Mouse (Mus musculus) CH12.LX (cell line): Measurements from ENCODE around the gene C130050O18Rik. TPM values are rescaled to one million over a fixed set of nuclear protein-coding genes. Genes with fewer than 3 reads are reported as not detected.

ENCODE experiments used
- DNase-seq: peaks from one replicate; pipeline ENCODE4 v3.0.0-alpha.2; 2013; ENCODE audit errors: extremely low read depth
- H3K27ac ChIP-seq: 2 replicates; pipeline ENCODE4 v1.5.1; 2012; ENCODE audit warnings: low read depth, mild to moderate bottlenecking, control low read depth, moderate library complexity; ENCODE audit not compliant: insufficient read depth
- H3K27me3 ChIP-seq: replicated peaks from 2 replicates; pipeline ENCODE3; 2012; ENCODE audit warnings: inconsistent platforms
- H3K36me3 ChIP-seq, 2 experiments: replicated peaks in 1 of 2; 2 replicates each; pipeline versions ENCODE3 to v1.6.1; 2012; ENCODE audit warnings: inconsistent platforms in 1 of 2, low read length in 1 of 2, mild to moderate bottlenecking in 1 of 2, mixed read lengths in 1 of 2, moderate library complexity in 1 of 2; ENCODE audit not compliant: control insufficient read depth in 1 of 2, insufficient read depth in 1 of 2
- H3K4me1 ChIP-seq, 2 experiments: 2 replicates each; pipeline ENCODE4 v1.6.1; 2012; ENCODE audit warnings: inconsistent platforms in 1 of 2, moderate library complexity in 1 of 2; ENCODE audit not compliant: insufficient read depth in 2 of 2, control insufficient read depth in 1 of 2
- H3K4me2 ChIP-seq: 2 replicates; pipeline ENCODE4 v1.6.1; 2012; ENCODE audit warnings: low read depth, mild to moderate bottlenecking, control low read depth; ENCODE audit not compliant: poor library complexity, insufficient read depth, severe bottlenecking
- H3K4me3 ChIP-seq, 3 experiments: fragments of 150-350 bp in 1 of 3; sonication (generic) in 1 of 3; replicated peaks in 1 of 3; 2 replicates each; pipeline versions ENCODE3 to v1.5.1; 2011 to 2012; ENCODE audit warnings: low read depth in 2 of 3, low read length in 2 of 3, mild to moderate bottlenecking in 2 of 3, moderate library complexity in 2 of 3, control low read depth in 1 of 3, improper control_type of control experiment in 1 of 3, inconsistent platforms in 1 of 3, mixed read lengths in 1 of 3; ENCODE audit not compliant: poor library complexity in 1 of 3
- H3K79me2 ChIP-seq: replicated peaks from 2 replicates; pipeline ENCODE4 v1.6.1; 2012; ENCODE audit warnings: mild to moderate bottlenecking, moderate library complexity; ENCODE audit not compliant: control insufficient read depth, poor library complexity, insufficient read depth, severe bottlenecking; ENCODE audit errors: extremely low read depth
- H3K9ac ChIP-seq: 2 replicates; pipeline ENCODE4 v1.6.1; 2012; ENCODE audit warnings: low read depth, mild to moderate bottlenecking, control low read depth, moderate library complexity; ENCODE audit not compliant: insufficient read depth
- H3K9me3 ChIP-seq: replicated peaks from 2 replicates; pipeline ENCODE3; 2012; ENCODE audit warnings: low read length, inconsistent platforms, mixed read lengths
- CHD1 ChIP-seq: IDR thresholded peaks from 2 replicates; pipeline ENCODE4 v1.6.1; 2012; ENCODE audit warnings: low read depth, low read length, improper control_type of control experiment, inconsistent platforms
- CHD2 ChIP-seq: IDR thresholded peaks from 2 replicates; pipeline ENCODE4 v1.6.1; 2011; ENCODE audit warnings: low read length, improper control_type of control experiment
- CTCF ChIP-seq, 2 experiments: IDR thresholded peaks in 1 of 2; conservative IDR thresholded peaks in 1 of 2; 2 replicates each; pipeline ENCODE4 v1.5.1; 2011 to 2012; ENCODE audit warnings: low read depth in 2 of 2, low read length in 2 of 2, improper control_type of control experiment in 1 of 2, inconsistent platforms in 1 of 2, mild to moderate bottlenecking in 1 of 2, moderate library complexity in 1 of 2
- E2F4 ChIP-seq: IDR thresholded peaks from 2 replicates; pipeline ENCODE4 v1.6.1; 2011; ENCODE audit warnings: low read depth, low read length, improper control_type of control experiment; ENCODE audit not compliant: insufficient replicate concordance
- ELF1 ChIP-seq: IDR thresholded peaks from 2 replicates; pipeline ENCODE4 v1.6.1; 2014; ENCODE audit warnings: low read depth, mild to moderate bottlenecking, inconsistent platforms, low read length, improper control_type of control experiment
- EP300 ChIP-seq: IDR thresholded peaks from 2 replicates; pipeline ENCODE4 v1.6.1; 2011; ENCODE audit warnings: low read length, improper control_type of control experiment
- ETS1 ChIP-seq: conservative IDR thresholded peaks from 2 replicates; pipeline ENCODE4 v1.6.1; 2012; ENCODE audit warnings: low read depth, mild to moderate bottlenecking, inconsistent platforms, low read length, improper control_type of control experiment, moderate library complexity
- GABPA ChIP-seq: IDR thresholded peaks from 2 replicates; pipeline ENCODE4 v1.6.1; 2012; ENCODE audit warnings: low read depth, low read length, improper control_type of control experiment, inconsistent platforms; ENCODE audit not compliant: insufficient replicate concordance
- HCFC1 ChIP-seq: IDR thresholded peaks from 2 replicates; pipeline ENCODE4 v1.6.1; 2012; ENCODE audit warnings: low read depth, mild to moderate bottlenecking, inconsistent platforms, low read length, improper control_type of control experiment
- JUN ChIP-seq: IDR thresholded peaks from 2 replicates; pipeline ENCODE4 v1.6.1; 2011; ENCODE audit warnings: low read depth, mild to moderate bottlenecking, low read length, improper control_type of control experiment, moderate library complexity; ENCODE audit not compliant: insufficient read depth
- JUND ChIP-seq: conservative IDR thresholded peaks from 2 replicates; pipeline ENCODE4 v1.6.1; 2011; ENCODE audit warnings: low read depth, low read length, improper control_type of control experiment
- MAFK ChIP-seq: IDR thresholded peaks from 2 replicates; pipeline ENCODE4 v1.6.1; 2011; ENCODE audit warnings: low read length, improper control_type of control experiment; ENCODE audit not compliant: insufficient replicate concordance
- MAX ChIP-seq: IDR thresholded peaks from 2 replicates; pipeline ENCODE4 v1.6.1; 2011; ENCODE audit warnings: low read length, improper control_type of control experiment
- MAZ ChIP-seq: IDR thresholded peaks from 2 replicates; pipeline ENCODE4 v1.6.1; 2012; ENCODE audit warnings: low read depth, mild to moderate bottlenecking, inconsistent platforms, low read length, improper control_type of control experiment, moderate library complexity
- MXI1 ChIP-seq: IDR thresholded peaks from 2 replicates; pipeline ENCODE4 v1.6.1; 2011; ENCODE audit warnings: mild to moderate bottlenecking, low read depth, low read length, improper control_type of control experiment
- MYC ChIP-seq: IDR thresholded peaks from 2 replicates; pipeline ENCODE4 v1.6.1; 2011; ENCODE audit warnings: low read depth, mild to moderate bottlenecking, improper control_type of control experiment, low read length
- NRF1 ChIP-seq: IDR thresholded peaks from 2 replicates; pipeline ENCODE4 v1.6.1; 2014; ENCODE audit warnings: low read depth, mild to moderate bottlenecking, inconsistent platforms, low read length, improper control_type of control experiment, moderate library complexity
- POLR2AphosphoS2 ChIP-seq: IDR thresholded peaks from 2 replicates; pipeline ENCODE4 v1.6.1; 2011; ENCODE audit warnings: low read depth, low read length, improper control_type of control experiment
- SMC3 ChIP-seq: IDR thresholded peaks from 2 replicates; pipeline ENCODE4 v1.6.1; 2011; ENCODE audit warnings: low read depth, low read length, improper control_type of control experiment
- TBP ChIP-seq: conservative IDR thresholded peaks from 2 replicates; pipeline ENCODE4 v1.6.1; 2011; ENCODE audit warnings: low read depth, low read length, improper control_type of control experiment
- USF2 ChIP-seq: conservative IDR thresholded peaks from 2 replicates; pipeline ENCODE4 v1.6.1; 2011; ENCODE audit warnings: low read depth, low read length, improper control_type of control experiment
- ZKSCAN1 ChIP-seq: IDR thresholded peaks from 2 replicates; pipeline ENCODE4 v1.6.1; 2012; ENCODE audit warnings: low read depth, inconsistent platforms, low read length, improper control_type of control experiment, borderline replicate concordance
- ZMIZ1 ChIP-seq: IDR thresholded peaks from 2 replicates; pipeline ENCODE4 v1.6.1; 2012; ENCODE audit warnings: low read depth, mild to moderate bottlenecking, inconsistent platforms, low read length, improper control_type of control experiment
- ZNF384 ChIP-seq: IDR thresholded peaks from 2 replicates; pipeline ENCODE4 v1.6.1; 2012; ENCODE audit warnings: low read depth, low read length, improper control_type of control experiment, inconsistent platforms
- dilution Hi-C: fragments of 300-500 bp; cut with MboI; formaldehyde crosslinking; loops from 2 replicates; pipeline ENCODE4 v1.14.3; 2020; ENCODE audit warnings: low sequenced_read_pairs; ENCODE audit not compliant: extremely low pct_unique_long_range_greater_than_20kb, extremely low pct_ligation_motif_present
- in situ Hi-C: fragments of 300-500 bp; cut with MboI; formaldehyde crosslinking; loops from 3 replicates; pipeline ENCODE4 v1.14.3; 2019; ENCODE audit warnings: low sequenced_read_pairs, low pct_ligation_motif_present, low pct_unique_long_range_greater_than_20kb, mixed read lengths
- polyA plus RNA-seq: library from polyadenylated mRNA; unstranded; fragments of >175 nt; gene quantifications from 2 replicates; pipeline ENCODE4 v1.2.1, GENCODE M21; 2012; ENCODE audit warnings: low read depth; ENCODE audit not compliant: insufficient read length
- total RNA-seq, 2 experiments: library from RNA; depleted of rRNA; stranded (reverse); fragments of 300-350 nt in 1 of 2; fragments of >200 nt in 1 of 2; gene quantifications; 2 replicates each; pipeline ENCODE4 v1.2.3; 2012 to 2014

C130050O18Rik gene
- total and polyA plus RNA-seq, 3 experiments: 0.54 TPM; not detected in 2

DNA sequence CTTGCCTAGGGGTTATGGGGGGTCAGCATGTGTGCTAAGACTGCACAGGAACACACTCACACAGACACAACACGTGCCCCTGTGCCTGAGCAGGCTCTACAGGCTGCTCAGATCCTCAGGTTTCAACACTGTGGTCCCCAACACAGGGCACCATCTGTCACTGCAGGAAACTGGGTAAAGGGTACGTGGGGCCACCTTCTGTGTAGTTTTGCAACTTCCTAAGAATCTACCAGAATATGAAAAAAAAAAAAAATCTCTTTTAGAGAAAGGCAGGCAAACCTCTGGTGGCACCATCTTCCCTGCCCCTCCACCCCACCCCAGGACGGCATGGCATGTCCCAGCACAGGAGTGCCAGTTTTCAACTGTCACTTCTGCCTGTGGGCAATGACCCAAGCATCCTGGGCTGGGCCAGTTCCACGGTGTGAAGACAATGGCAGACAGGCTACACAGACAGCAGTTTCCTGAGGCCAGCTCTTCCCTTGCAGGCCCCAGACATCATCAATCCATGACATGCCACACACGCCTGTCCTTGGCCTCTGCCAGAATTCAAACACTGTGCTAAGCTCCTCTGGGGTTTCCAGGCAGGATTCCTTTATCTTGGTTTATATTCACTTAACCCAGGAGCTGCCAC lies 44.2 kb downstream of the C130050O18Rik start:
- Histone ChIP-seq H3K79me2 (no peaks in the 10 kb centered on the region), H3K9me3 (no peaks in the 10 kb centered on the region), H3K4me2 (no peak overlapping the region), H3K9ac (no peak overlapping the region), H3K27me3 (no peaks in the 10 kb centered on the region), H3K4me1 (peaks cover 4 to 25% of the 10 kb centered on the region in 2 experiments; a peak in 3 of 4 replicates), H3K4me3 (no peak overlapping the region), H3K27ac (no peak overlapping the region), H3K36me3 (peaks cover 4 to 74% of the 10 kb centered on the region in 2 experiments)
- DNase-seq: no peak
- in situ Hi-C loops: no loop called here
- dilution Hi-C loops: no loop called here
- no peak for TF ChIP-seq ETS1
- no peak for TF ChIP-seq POLR2AphosphoS2
- no peak for TF ChIP-seq TBP
- no peak for TF ChIP-seq SMC3
- no peak for TF ChIP-seq CHD2
- no peak for TF ChIP-seq CHD1
- TF ChIP-seq ZKSCAN1: no peak
- TF ChIP-seq ZMIZ1: no peak
- no peak for TF ChIP-seq ZNF384
- TF ChIP-seq USF2: no peak
- TF ChIP-seq MAZ: no peak
- no peak for TF ChIP-seq GABPA
- TF ChIP-seq MYC: no peak
- no peak for TF ChIP-seq HCFC1

DNA sequence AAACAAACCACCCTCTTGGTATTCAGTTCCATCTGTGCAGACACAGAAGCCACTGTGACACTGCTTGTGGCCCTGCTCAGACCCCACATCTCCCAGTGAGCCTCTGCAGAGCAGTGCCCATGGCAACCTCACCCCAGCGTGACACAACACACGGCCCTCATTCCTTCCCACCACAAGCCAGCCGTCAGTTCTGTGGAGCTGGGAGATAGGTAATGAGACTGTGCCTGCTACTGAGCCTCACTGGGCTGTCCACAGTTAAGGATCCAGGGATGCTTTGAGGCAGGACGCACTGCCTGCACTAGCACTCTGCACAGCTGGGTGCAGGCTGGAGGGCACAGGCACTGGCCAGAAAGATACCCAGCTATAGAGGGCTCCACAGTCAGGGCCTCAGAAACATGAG lies 44.8 kb downstream of the C130050O18Rik start:
- in situ Hi-C loops: loop anchor here (25.0 kb wide), 1 partner anchor 88 kb away; the partner anchor contains the start of genes Cox19 and Cyp2w1
- H3K36me3 ChIP-seq: peaks cover 4 to 77% of the 10 kb centered on the region in 2 experiments
- DNase-seq: no peak
- no peak overlapping the region for H3K4me2 ChIP-seq
- peaks cover 4 to 25% of the 10 kb centered on the region in 2 experiments; a peak in 3 of 4 replicates for H3K4me1 ChIP-seq
- TF ChIP-seq ELF1 (no peak), MAFK (no peak), JUND (no peak), CHD1 (no peak), JUN (no peak), ZKSCAN1 (no peak), CHD2 (no peak), ETS1 (no peak), MAX (no peak), EP300 (no peak), HCFC1 (no peak), E2F4 (no peak), NRF1 (no peak), SMC3 (no peak), CTCF (conservative IDR thresholded peaks at IDR 0.05 in 1 of 2, IDR thresholded peaks at IDR 0.05 in 1 of 2; ENCODE audit: low read depth in 2 of 2, low read length in 2 of 2) (no peak), MXI1 (no peak)
- TF ChIP-seq, all 38 proteins: peak for 0
- Histone ChIP-seq H3K4me3 (no peak overlapping the region), H3K27me3 (no peaks in the 10 kb centered on the region), H3K9ac (no peak overlapping the region), H3K27ac (no peak overlapping the region), H3K9me3 (no peaks in the 10 kb centered on the region), H3K79me2 (no peaks in the 10 kb centered on the region)
- dilution Hi-C loops: no loop called here
